Mouse (Mus musculus) myocyte (in vitro differentiated cells): Measurements from ENCODE around the gene Rex1bd. TPM values are rescaled to one million over a fixed set of nuclear protein-coding genes. Genes with fewer than 3 reads are reported as not detected.

Experiments
- H3K27me3 ChIP-seq: one replicate; pipeline ENCODE4 v1.6.1; 2011; ENCODE audit not compliant: control insufficient read depth, insufficient read depth, insufficient read length
- H3K36me3 ChIP-seq: one replicate; pipeline ENCODE4 v1.6.1; 2011; ENCODE audit not compliant: control insufficient read depth, insufficient read depth
- H3K4me2 ChIP-seq: one replicate; pipeline ENCODE4 v1.6.1; 2011; ENCODE audit warnings: low read depth, control low read depth
- H3K4me3 ChIP-seq: one replicate; pipeline ENCODE4 v1.5.1; 2011; ENCODE audit warnings: mild to moderate bottlenecking, control low read depth, moderate library complexity
- H3K79me2 ChIP-seq: one replicate; pipeline ENCODE4 v1.6.1; 2011; ENCODE audit not compliant: control insufficient read depth, insufficient read depth
- H3ac ChIP-seq: one replicate; pipeline ENCODE4 v1.6.1; 2011; ENCODE audit not compliant: control insufficient read depth, insufficient read length
- CEBPB ChIP-seq: IDR thresholded peaks from 2 replicates; pipeline ENCODE4 v1.6.1; 2011; ENCODE audit warnings: mild to moderate bottlenecking, moderate library complexity; ENCODE audit not compliant: poor library complexity, insufficient read depth, severe bottlenecking
- E2F4 ChIP-seq: IDR thresholded peaks from one replicate; pipeline ENCODE4 v1.6.1; 2011; ENCODE audit warnings: mild to moderate bottlenecking, control low read depth, moderate library complexity; ENCODE audit not compliant: insufficient read depth
- MAX ChIP-seq: IDR thresholded peaks from one replicate; pipeline ENCODE4 v1.6.1; 2011; ENCODE audit warnings: low read depth, mild to moderate bottlenecking, control low read depth
- MYOD1 ChIP-seq, 3 experiments: IDR thresholded peaks; one replicate each; pipeline ENCODE4 v1.6.1; 2011; ENCODE audit warnings: control low read depth in 2 of 3, low read depth in 2 of 3, mild to moderate bottlenecking in 2 of 3, moderate library complexity in 1 of 3; ENCODE audit not compliant: insufficient read length in 2 of 3, control insufficient read depth in 1 of 3
- MYOG ChIP-seq, 3 experiments: IDR thresholded peaks; one replicate each; pipeline ENCODE4 v1.6.1; 2011; ENCODE audit warnings: control low read depth in 2 of 3, low read depth in 2 of 3, mild to moderate bottlenecking in 2 of 3; ENCODE audit not compliant: insufficient read length in 2 of 3, control insufficient read depth in 1 of 3, insufficient read depth in 1 of 3
- POLR2A ChIP-seq: IDR thresholded peaks from one replicate; pipeline ENCODE4 v1.6.1; 2011; ENCODE audit warnings: low read depth, mild to moderate bottlenecking, control low read depth, moderate library complexity; ENCODE audit not compliant: insufficient read length
- POLR2AphosphoS2 ChIP-seq: IDR thresholded peaks from one replicate; pipeline ENCODE4 v1.6.1; 2011; ENCODE audit warnings: low read depth, control low read depth; ENCODE audit not compliant: insufficient read length
- REST ChIP-seq: IDR thresholded peaks from one replicate; pipeline ENCODE4 v1.6.1; 2011; ENCODE audit warnings: mild to moderate bottlenecking, control low read depth, moderate library complexity; ENCODE audit not compliant: insufficient read depth, insufficient read length
- SRF ChIP-seq: IDR thresholded peaks from one replicate; pipeline ENCODE4 v1.6.1; 2011; ENCODE audit warnings: low read depth; ENCODE audit not compliant: control insufficient read depth, insufficient read length
- TCF12 ChIP-seq: IDR thresholded peaks from one replicate; pipeline ENCODE4 v1.6.1; 2011; ENCODE audit warnings: mild to moderate bottlenecking, control low read depth; ENCODE audit not compliant: poor library complexity, insufficient read depth, severe bottlenecking
- TCF3 ChIP-seq: IDR thresholded peaks from one replicate; pipeline ENCODE4 v1.6.1; 2011; ENCODE audit warnings: low read depth, control low read depth; ENCODE audit not compliant: insufficient read length
- USF1 ChIP-seq: IDR thresholded peaks from one replicate; pipeline ENCODE4 v1.6.1; 2011; ENCODE audit warnings: low read depth, mild to moderate bottlenecking, control low read depth, moderate library complexity
- polyA plus RNA-seq: library from polyadenylated mRNA; unstranded; fragments of >200 nt; fragmentation: generic; extraction: Trizol; gene quantifications from one replicate; pipeline ENCODE4 v1.2.1, GENCODE M21; 2012; ENCODE audit warnings: missing spikeins

The Rex1bd gene
- polyA plus RNA-seq, 1 experiment: 259 TPM

DNA sequence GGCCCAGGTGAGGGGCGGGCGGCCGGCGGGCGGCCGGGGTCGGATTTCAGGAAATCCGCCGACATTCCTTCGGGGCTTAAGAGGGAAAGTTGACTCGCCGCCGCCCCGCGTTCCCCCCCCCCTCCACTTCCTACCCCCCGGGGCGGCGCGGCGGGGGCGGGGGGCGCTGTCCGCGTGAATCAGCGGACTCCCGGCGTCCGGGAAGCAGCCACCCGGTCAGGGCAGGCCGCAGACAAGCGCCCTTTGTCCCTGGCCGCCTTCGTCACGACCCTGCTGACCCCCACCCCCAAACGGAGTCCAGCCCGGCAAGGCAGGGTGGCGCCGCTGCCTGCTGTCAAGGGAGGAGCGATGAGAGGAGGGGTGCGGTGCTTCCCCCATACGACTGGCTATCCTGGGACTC lies 17.0 kb downstream of the Rex1bd start:
- H3ac ChIP-seq: no peak overlapping the region
- no peaks in the 10 kb centered on the region for H3K36me3 ChIP-seq
- TF ChIP-seq POLR2A: no peak
- no peak for TF ChIP-seq USF1
- peak in 1 of 3 experiments; percentile 9 for TF ChIP-seq MYOD1 (IDR thresholded peaks at IDR 0.05; ENCODE audit: control insufficient read depth in 1 of 3, insufficient read length in 2 of 3, low read depth in 2 of 3)
- no peak for TF ChIP-seq TCF12
- no peak for TF ChIP-seq E2F4
- no peak for TF ChIP-seq MYOG (IDR thresholded peaks at IDR 0.05; ENCODE audit: control insufficient read depth in 1 of 3, insufficient read depth in 1 of 3, insufficient read length in 2 of 3, low read depth in 2 of 3)
- H3K4me3 ChIP-seq: no peak overlapping the region
- H3K4me2 ChIP-seq: peak overlapping the region; percentile 67
- H3K79me2 ChIP-seq: peaks cover 7% of the 10 kb centered on the region
- H3K27me3 ChIP-seq: no peaks in the 10 kb centered on the region

DNA sequence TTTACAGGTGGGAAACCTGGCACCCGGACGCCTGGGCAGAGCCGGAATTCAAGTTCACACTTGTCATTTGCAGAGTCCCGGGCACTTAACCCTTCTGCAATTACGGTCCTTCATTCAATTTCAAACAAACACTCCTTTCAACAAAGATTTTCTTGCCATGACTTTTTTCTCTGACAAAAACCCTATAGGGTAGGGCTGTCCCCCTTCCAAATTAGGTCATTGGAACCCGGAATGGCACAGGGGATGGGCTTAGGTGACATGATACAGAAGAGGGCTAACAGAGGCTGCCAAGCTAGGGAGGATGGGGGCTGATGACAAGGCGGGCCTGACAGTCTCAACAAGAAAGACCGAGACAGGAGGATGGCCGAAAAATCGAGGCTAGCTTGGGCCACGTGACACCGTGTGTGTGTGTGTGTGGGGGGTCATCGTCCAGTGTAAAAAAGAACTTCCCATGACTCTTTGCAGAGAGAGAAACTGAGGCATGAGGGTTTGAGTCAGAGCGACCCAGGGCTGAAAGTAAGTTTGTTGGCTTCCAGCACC lies 17.6 kb downstream of the Rex1bd start:
- no peak overlapping the region for H3K4me3 ChIP-seq
- TF ChIP-seq USF1 (no peak), MYOG (IDR thresholded peaks at IDR 0.05; ENCODE audit: control insufficient read depth in 1 of 3, insufficient read depth in 1 of 3, insufficient read length in 2 of 3, low read depth in 2 of 3) (no peak), REST (no peak), POLR2A (no peak), TCF12 (no peak), MYOD1 (IDR thresholded peaks at IDR 0.05; ENCODE audit: control insufficient read depth in 1 of 3, insufficient read length in 2 of 3, low read depth in 2 of 3) (no peak)
- no peaks in the 10 kb centered on the region for H3K27me3 ChIP-seq
- H3K4me2 ChIP-seq: no peak overlapping the region
- no peaks in the 10 kb centered on the region for H3K36me3 ChIP-seq
- H3ac ChIP-seq: no peak overlapping the region
- H3K79me2 ChIP-seq: peaks cover 4% of the 10 kb centered on the region

DNA sequence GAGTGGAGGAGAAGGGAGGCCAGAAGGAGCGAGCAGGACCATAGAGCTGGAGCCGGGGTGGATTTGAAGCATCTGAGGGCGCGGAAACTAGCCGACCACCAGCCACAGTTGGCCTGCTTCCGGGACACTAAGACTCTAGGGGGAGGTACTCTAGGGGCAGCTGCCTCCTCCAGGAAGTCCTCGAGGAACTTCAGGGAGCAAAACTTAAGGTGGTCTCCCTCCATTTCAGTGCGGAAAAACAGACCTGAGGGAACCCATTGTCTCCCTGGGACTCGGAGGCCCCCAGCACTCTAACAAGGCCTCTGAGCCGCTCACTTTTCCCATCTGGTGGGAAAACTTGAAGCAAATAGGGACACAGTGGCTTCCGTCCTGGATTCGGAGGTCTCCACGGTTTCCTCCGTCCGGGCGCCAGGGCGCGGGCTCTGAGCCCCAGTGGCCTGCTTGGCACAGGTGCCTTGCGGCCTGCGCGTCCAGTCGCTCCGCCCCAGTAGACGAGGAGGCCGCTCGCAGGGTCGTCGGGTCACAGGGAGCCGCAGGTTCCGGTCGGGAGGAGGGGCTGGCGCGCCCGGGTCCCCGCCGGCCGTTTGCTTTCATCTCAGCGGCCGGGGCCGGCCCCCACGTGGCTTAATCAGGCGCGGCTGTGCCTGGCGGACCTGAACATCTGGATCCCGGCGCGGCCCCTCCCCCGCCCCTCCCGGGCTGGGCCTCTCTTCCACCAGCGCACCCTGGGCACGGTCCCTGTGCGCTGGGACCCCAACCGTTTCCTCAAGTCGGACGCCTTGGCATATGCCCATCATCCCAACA lies 18.4 kb downstream of the Rex1bd start:
- H3K79me2 ChIP-seq: no peaks in the 10 kb centered on the region
- no peak overlapping the region for H3K4me3 ChIP-seq
- no peaks in the 10 kb centered on the region for H3K27me3 ChIP-seq
- no peak overlapping the region for H3K4me2 ChIP-seq
- no peaks in the 10 kb centered on the region for H3K36me3 ChIP-seq
- TF ChIP-seq REST (no peak), USF1 (no peak), TCF3 (no peak), CEBPB (no peak), SRF (no peak), E2F4 (no peak), MAX (no peak), MYOG (IDR thresholded peaks at IDR 0.05; ENCODE audit: control insufficient read depth in 1 of 3, insufficient read depth in 1 of 3, insufficient read length in 2 of 3, low read depth in 2 of 3) (no peak), TCF12 (no peak), MYOD1 (IDR thresholded peaks at IDR 0.05; ENCODE audit: control insufficient read depth in 1 of 3, insufficient read length in 2 of 3, low read depth in 2 of 3) (no peak), POLR2AphosphoS2 (no peak), POLR2A (no peak)
- no peak overlapping the region for H3ac ChIP-seq

DNA sequence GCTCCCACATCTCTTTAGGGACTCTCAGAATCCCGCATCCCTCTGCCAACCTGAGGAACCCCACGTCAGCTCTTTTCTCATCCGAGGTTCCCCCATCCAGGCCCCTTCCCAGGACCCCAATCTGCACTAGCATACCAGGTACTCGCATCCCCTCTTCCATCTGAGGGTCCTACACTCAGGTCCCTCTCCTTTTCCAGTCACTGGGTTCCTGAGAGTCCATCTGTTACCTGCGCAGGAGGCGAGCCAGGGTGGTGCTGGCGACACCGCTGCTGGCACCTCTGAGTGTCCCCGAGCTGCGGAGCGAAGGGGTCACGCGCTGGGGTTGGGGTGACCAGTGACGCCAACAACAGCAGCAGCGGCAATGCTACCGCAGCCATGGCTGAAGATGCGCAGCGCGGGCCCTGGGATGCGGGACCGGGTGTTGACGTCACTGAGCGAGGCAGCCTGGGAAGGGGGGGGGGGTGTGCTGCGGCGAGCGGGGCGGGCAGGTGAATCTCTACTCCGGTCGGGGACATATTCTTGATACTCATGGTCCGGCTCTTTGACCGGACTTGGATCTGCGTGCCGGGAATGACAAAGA lies 19.5 kb downstream of the Rex1bd start, which contains the start of gene Tmem59l:
Gene Tmem59l, minus strand, starts transcription at position 418 of the 580 bp plus-strand sequence.
- no peaks in the 10 kb centered on the region for H3K36me3 ChIP-seq
- H3K27me3 ChIP-seq: no peaks in the 10 kb centered on the region
- H3ac ChIP-seq: no peak within 1 kb of the TSS
- no peak within 1 kb of the TSS for H3K4me2 ChIP-seq
- H3K4me3 ChIP-seq: no peak within 1 kb of the TSS
- H3K79me2 ChIP-seq: no peaks in the 10 kb centered on the region
- TF ChIP-seq TCF3 (no peak), TCF12 (no peak), CEBPB (no peak), POLR2A (no peak), SRF (no peak), USF1 (no peak), E2F4 (no peak), REST (no peak), POLR2AphosphoS2 (no peak), MYOD1 (IDR thresholded peaks at IDR 0.05; ENCODE audit: control insufficient read depth in 1 of 3, insufficient read length in 2 of 3, low read depth in 2 of 3) (no peak), MYOG (IDR thresholded peaks at IDR 0.05; ENCODE audit: control insufficient read depth in 1 of 3, insufficient read depth in 1 of 3, insufficient read length in 2 of 3, low read depth in 2 of 3) (no peak), MAX (no peak)
